Mouse (Mus musculus) layer of hippocampus, adult 2 months (tissue): ENCODE measurements around the gene Iqgap2. TPM values are rescaled to one million over a fixed set of nuclear protein-coding genes. Genes with fewer than 3 reads are reported as not detected.

ENCODE experiments used
- DNase-seq, 2 experiments: peaks; one replicate each; pipeline ENCODE4 v3.0.0; 2022; ENCODE audit warnings: low spot score in 2 of 2
- H3K27ac ChIP-seq: fragments of 200-600 bp; 2 replicates; pipeline ENCODE4 v1.8.1; 2022
- H3K4me3 ChIP-seq: fragments of 200-600 bp; 2 replicates; pipeline ENCODE4 v1.8.1; 2022; ENCODE audit warnings: mild to moderate bottlenecking
- CTCF ChIP-seq: fragments of 200-600 bp; conservative IDR thresholded peaks from 2 replicates; pipeline ENCODE4 v1.8.1; 2022; ENCODE audit warnings: antibody characterized with exemption, mild to moderate bottlenecking, moderate library complexity
- long read RNA-seq, 2 experiments: library from polyadenylated mRNA; stranded (forward); transcript quantifications; one replicate each; pipeline ENCODE4 v2.0.0; 2021; ENCODE audit warnings: borderline mapping rate in 2 of 2
- total RNA-seq, 2 experiments: library from RNA; stranded (reverse); gene quantifications; 2 replicates each; pipeline ENCODE4 v1.2.3; 2021

The Iqgap2 gene
- 10 to 100 TPM; 95.2 to 97.7 TPM for total RNA-seq
- long read RNA-seq, experiment 1, full-length matches to known transcripts, result 16 of 32 reads
- long read RNA-seq, experiment 1, partial matches to known transcripts, result 11 of 32 reads
- long read RNA-seq, experiment 1, other reads (novel, unspliced or antisense), result 5 of 32 reads
- long read RNA-seq, experiment 2, full-length matches to known transcripts, result 33 of 60 reads
- long read RNA-seq, experiment 2, partial matches to known transcripts, result 21 of 60 reads
- long read RNA-seq, experiment 2, other reads (novel, unspliced or antisense), result 6 of 60 reads

GRCm38 (mm10) chr13:95891491-95891925 is at the start of gene Iqgap2:
TSS of gene Iqgap2 (minus strand) at chr13:95891922.
- peak within 1 kb of the TSS; percentile 95 for H3K27ac ChIP-seq
- H3K4me3 ChIP-seq, result peak within 1 kb of the TSS; percentile 96
- TF ChIP-seq CTCF, result no peak
- DNase-seq, result no peak

GRCm38 (mm10) chr13:95940811-95941210 is 49.1 kb upstream of the Iqgap2 start:
- DNase-seq, result no peak
- Histone ChIP-seq H3K4me3 (no peak overlapping the region), H3K27ac (peak overlapping the region; percentile 32; the same call in 1 of the 2 replicates)
- TF ChIP-seq CTCF, result no peak

- no peak overlapping the region for H3K27ac ChIP-seq
- no peak for TF ChIP-seq CTCF
- DNase-seq, result no peak
- H3K4me3 ChIP-seq, result no peak overlapping the region
These were observed 32.5 kb upstream of the Iqgap2 start for GRCm38 (mm10) chr13:95924201-95924621.

- DNase-seq, result no peak
- Histone ChIP-seq H3K27ac (no peak overlapping the region), H3K4me3 (no peak overlapping the region)
- TF ChIP-seq CTCF, result no peak
These were observed 30.9 kb upstream of the Iqgap2 start for GRCm38 (mm10) chr13:95922626-95923025.

- H3K4me3 ChIP-seq, result no peak overlapping the region
- peak overlapping the region; percentile 14; the same call in 1 of the 2 replicates for H3K27ac ChIP-seq
- no peak for DNase-seq
- TF ChIP-seq CTCF, result no peak
These were observed 27.0 kb upstream of the Iqgap2 start for GRCm38 (mm10) chr13:95918624-95919284.

- Histone ChIP-seq H3K27ac (peak overlapping the region; percentile 92), H3K4me3 (no peak overlapping the region)
- no peak for DNase-seq
- no peak for TF ChIP-seq CTCF
These were observed 21.3 kb upstream of the Iqgap2 start for GRCm38 (mm10) chr13:95913046-95913406.

- Histone ChIP-seq H3K27ac (peak overlapping the region; percentile 92), H3K4me3 (peak overlapping the region; percentile 18; the same call in 1 of the 2 replicates)
- TF ChIP-seq CTCF, result no peak
- peak; percentile 74 to 85 for DNase-seq
These were observed 20.7 kb upstream of the Iqgap2 start for GRCm38 (mm10) chr13:95912157-95913045.

GRCm38 (mm10) chr13:95910270-95910669 is 18.5 kb upstream of the Iqgap2 start:
- no peak for TF ChIP-seq CTCF
- DNase-seq, result no peak
- H3K4me3 ChIP-seq, result no peak overlapping the region
- H3K27ac ChIP-seq, result peak overlapping the region; percentile 92

- no peak for TF ChIP-seq CTCF
- Histone ChIP-seq H3K27ac (peak overlapping the region; percentile 92), H3K4me3 (no peak overlapping the region)
- DNase-seq, result no peak
These were observed 17.5 kb upstream of the Iqgap2 start for GRCm38 (mm10) chr13:95909244-95909643.

- no peak overlapping the region for H3K4me3 ChIP-seq
- TF ChIP-seq CTCF, result no peak
- H3K27ac ChIP-seq, result no peak overlapping the region
- DNase-seq, result no peak
These were observed 11.0 kb upstream of the Iqgap2 start for GRCm38 (mm10) chr13:95902696-95903095.

- no peak for DNase-seq
- H3K4me3 ChIP-seq, result no peak overlapping the region
- TF ChIP-seq CTCF, result no peak
- no peak overlapping the region for H3K27ac ChIP-seq
These were observed 8.3 kb upstream of the Iqgap2 start for GRCm38 (mm10) chr13:95899885-95900650.

GRCm38 (mm10) chr13:95896501-95896900 is 4.8 kb upstream of the Iqgap2 start:
- no peak overlapping the region for H3K27ac ChIP-seq
- H3K4me3 ChIP-seq, result no peak overlapping the region
- DNase-seq, result no peak
- no peak for TF ChIP-seq CTCF

GRCm38 (mm10) chr13:95893166-95893565 is 1.4 kb upstream of the Iqgap2 start:
- TF ChIP-seq CTCF, result no peak
- H3K4me3 ChIP-seq, result no peak overlapping the region
- no peak for DNase-seq
- H3K27ac ChIP-seq, result no peak overlapping the region
